Mouse (Mus musculus) left cerebral cortex, postnatal 25 days (tissue): ENCODE measurements around the gene Gabbr1. TPM values are rescaled to one million over a fixed set of nuclear protein-coding genes. Genes with fewer than 3 reads are reported as not detected.

Experiments used
- total RNA-seq, 2 experiments: library from RNA; stranded (reverse); gene quantifications; 2 replicates each; pipeline ENCODE4 v1.2.3; 2021

Gene Gabbr1
- total RNA-seq, 2 experiments from 2014 or later = 670 to 698 TPM

Other genes with a start within 250 kb of the Gabbr1 start
- gene H2-M10.6, start 233.8 kb upstream of the Gabbr1 start, total RNA-seq = not detected
- 10 to 100 TPM; 21.0 to 23.1 TPM for gene Trim26, start 208.8 kb upstream of the Gabbr1 start, total RNA-seq
- not detected for gene Trim15, start 178.8 kb upstream of the Gabbr1 start, total RNA-seq
- not detected for gene Trim10, start 176.4 kb upstream of the Gabbr1 start, total RNA-seq
- gene Trim40, start 155.8 kb upstream of the Gabbr1 start, total RNA-seq = not detected
- not detected for gene Trim31, start 147.8 kb upstream of the Gabbr1 start, total RNA-seq
- 1 to 10 TPM; 5.4 to 7.4 TPM for gene Rnf39, start 103.0 kb upstream of the Gabbr1 start, total RNA-seq
- 100 to 1,000 TPM; 119 to 132 TPM for gene Ppp1r11, start 94.2 kb upstream of the Gabbr1 start, total RNA-seq
- gene Znrd1, start 87.4 kb upstream of the Gabbr1 start, total RNA-seq = 10 to 100 TPM; 29.8 to 34.5 TPM
- 1 to 10 TPM; 5.0 to 5.2 TPM for gene Znrd1as, start 87.4 kb upstream of the Gabbr1 start, total RNA-seq
- gene 2410137M14Rik, start 64.7 kb upstream of the Gabbr1 start, total RNA-seq = under 1 TPM in 1 of 2 experiments, not detected in 1; 0.66 TPM
- 1 to 10 TPM; 1.6 to 1.7 TPM for gene H2-M5, start 56.4 kb upstream of the Gabbr1 start, total RNA-seq
- 10 to 100 TPM; 14.5 to 17.6 TPM for gene Zfp57, start 44.8 kb upstream of the Gabbr1 start, total RNA-seq
- 10 to 100 TPM; 51.6 to 68.2 TPM for gene Mog, start 22.6 kb upstream of the Gabbr1 start, total RNA-seq
- not detected for gene Olfr90, start 42.5 kb downstream of the Gabbr1 start, total RNA-seq
- gene Olfr91, start 52.3 kb downstream of the Gabbr1 start, total RNA-seq = not detected
- gene Olfr92, start 74.1 kb downstream of the Gabbr1 start, total RNA-seq = not detected
- gene Olfr93, start 115.5 kb downstream of the Gabbr1 start, total RNA-seq = not detected
- not detected for gene Ubd, start 147.9 kb downstream of the Gabbr1 start, total RNA-seq
- not detected for gene Olfr94, start 155.0 kb downstream of the Gabbr1 start, total RNA-seq
- not detected for gene Olfr95, start 167.2 kb downstream of the Gabbr1 start, total RNA-seq
- not detected for gene Olfr96, start 174.2 kb downstream of the Gabbr1 start, total RNA-seq
- gene Olfr97, start 191.4 kb downstream of the Gabbr1 start, total RNA-seq = not detected
- gene Olfr98, start 217.8 kb downstream of the Gabbr1 start, total RNA-seq = not detected
- gene H2-M3, start 224.3 kb downstream of the Gabbr1 start, total RNA-seq = 1 to 10 TPM; 2.4 to 2.5 TPM
- not detected for gene Olfr99, start 237.5 kb downstream of the Gabbr1 start, total RNA-seq